In genomic region chr2:103082853-103083252, GRCm38 (mm10) we compare ENCODE assay signal across 29 mouse cellular contexts. TPM values are rescaled to one million over a fixed set of nuclear protein-coding genes. Genes with fewer than 3 reads are reported as not detected.
DNase-seq lines count a peak whose midpoint lies in the region; ATAC-seq and TF ChIP-seq lines count a peak whose summit lies in the region.
"Had no signal": no experiment of that assay in that cellular context is flagged by ENCODE, and none has a peak within 500 bp of the region (broad histone marks: within the 10 kb centered on the region; RNA-seq: fewer than 3 reads in every experiment).

No protein-coding gene starts in this region.

- no peaks in the 10 kb centered on the region for H3K27me3 ChIP-seq in heart, embryonic 10.5 days (ENCODE audit: insufficient read depth, poor library complexity, severe bottlenecking)
- H3K27me3 ChIP-seq in heart, embryonic 11.5 days (ENCODE audit: control insufficient read depth, insufficient read depth, low read length), result no peaks in the 10 kb centered on the region
- H3K27me3 ChIP-seq in heart, embryonic 14.5 days (ENCODE audit: control insufficient read depth, insufficient read depth, low read length), result no peaks in the 10 kb centered on the region
- H3K27me3 ChIP-seq in heart, adult 2 months (ENCODE audit: control insufficient read depth, insufficient read depth, low read length), result no peaks in the 10 kb centered on the region
- H3K27me3 ChIP-seq in liver, adult 2 months (ENCODE audit: control insufficient read depth, insufficient read depth, low read length), result no peaks in the 10 kb centered on the region
- H3K27me3 ChIP-seq in CH12.LX (replicated peaks), result no peaks in the 10 kb centered on the region
- H3K27me3 ChIP-seq: embryonic facial prominence, embryonic 13.5 days; forebrain, embryonic 12.5 days; forebrain, embryonic 15.5 days had no signal

- no peak overlapping the region for H3K4me2 ChIP-seq in heart, embryonic 11.5 days
- H3K4me2 ChIP-seq in heart, embryonic 14.5 days (ENCODE audit: low read length), result peak overlapping the region; percentile 16; the same call in 1 of the 2 replicates
- H3K4me2 ChIP-seq in CH12.LX (ENCODE audit: insufficient read depth, low read depth, poor library complexity, severe bottlenecking), result no peak overlapping the region
- H3K4me2 ChIP-seq: embryonic facial prominence, embryonic 13.5 days; forebrain, embryonic 12.5 days; forebrain, embryonic 15.5 days; hindbrain, embryonic 14.5 days had no signal

- dilution Hi-C loops in CH12.LX (cut with MboI; ENCODE audit: extremely low pct_ligation_motif_present, extremely low pct_unique_long_range_greater_than_20kb, low sequenced_read_pairs), result no loop called here

- TF ChIP-seq CTCF in heart, adult 2 months (IDR thresholded peaks at IDR 0.05), result no peak
- no peak for TF ChIP-seq CTCF in liver, adult 2 months (IDR thresholded peaks at IDR 0.05; ENCODE audit: low read depth, low read length)
- no peak for TF ChIP-seq CTCF in CH12.LX (conservative IDR thresholded peaks at IDR 0.05 in 1 of 2, IDR thresholded peaks at IDR 0.05 in 1 of 2; ENCODE audit: low read depth in 2 of 2, low read length in 2 of 2)

- no peak for ATAC-seq in heart, embryonic 11.5 days (replicated peaks; ENCODE audit: insufficient number of reproducible peaks, low FRiP score, low TSS enrichment)
- ATAC-seq in heart, embryonic 14.5 days (ENCODE audit: insufficient number of reproducible peaks, insufficient read depth, low FRiP score, low read depth), result no peak
- ATAC-seq: activated CD4-positive, CD25-positive, alpha-beta regulatory T cell, adult 4 months; CD4-positive, CD25-positive, alpha-beta regulatory T cell, adult 4 months; forebrain, embryonic 15.5 days; hindbrain, postnatal 0 days; inflammation-experienced regulatory T-cells, adult 6 months; intestine, embryonic 16.5 days had no signal

- no peak for TF ChIP-seq POLR2A in heart, adult 2 months (IDR thresholded peaks at IDR 0.05; ENCODE audit: insufficient read depth, low read depth, low read length)
- no peak for TF ChIP-seq POLR2A in liver, adult 2 months (IDR thresholded peaks at IDR 0.05; ENCODE audit: extremely low read depth, insufficient read depth, low read length)
- TF ChIP-seq POLR2A in CH12.LX (IDR thresholded peaks at IDR 0.05; ENCODE audit: low read depth, low read length), result no peak

- H3K36me3 ChIP-seq in heart, embryonic 10.5 days, result peaks cover 9% of the 10 kb centered on the region
- no peaks in the 10 kb centered on the region for H3K36me3 ChIP-seq in heart, embryonic 11.5 days (ENCODE audit: control insufficient read depth, insufficient read depth, low read length)
- peaks cover 19% of the 10 kb centered on the region for H3K36me3 ChIP-seq in heart, embryonic 14.5 days (ENCODE audit: control insufficient read depth, insufficient read depth, low read length)
- no peaks in the 10 kb centered on the region; the same call in 1 of the 2 replicates for H3K36me3 ChIP-seq in heart, adult 2 months (ENCODE audit: control insufficient read depth, insufficient read depth, low read length)
- peaks cover 13% of the 10 kb centered on the region for H3K36me3 ChIP-seq in liver, adult 2 months (ENCODE audit: control insufficient read depth, insufficient read depth, low read length)
- peaks cover 35 to 75% of the 10 kb centered on the region in 2 experiments for H3K36me3 ChIP-seq in CH12.LX (replicated peaks in 1 of 2; ENCODE audit: control insufficient read depth in 1 of 2, insufficient read depth in 1 of 2, low read length in 1 of 2)

- TF ChIP-seq EP300 in heart, adult 2 months (IDR thresholded peaks at IDR 0.05; ENCODE audit: insufficient read depth, low read depth, low read length), result no peak
- TF ChIP-seq EP300 in CH12.LX (IDR thresholded peaks at IDR 0.05; ENCODE audit: low read length), result no peak

- H3K79me2 ChIP-seq in heart, adult 2 months (replicated peaks; ENCODE audit: control insufficient read depth, insufficient read depth, low read length), result peaks cover 1% of the 10 kb centered on the region; the same call in 1 of the 2 replicates
- peaks cover 6% of the 10 kb centered on the region; the same call in 1 of the 2 replicates for H3K79me2 ChIP-seq in liver, adult 2 months (ENCODE audit: control insufficient read depth, insufficient read depth, low read length)
- peaks cover 21% of the 10 kb centered on the region for H3K79me2 ChIP-seq in CH12.LX (replicated peaks; ENCODE audit: control insufficient read depth, extremely low read depth, insufficient read depth, poor library complexity, severe bottlenecking)

- 0 out of 2 replicates have a peak overlapping the region, but pooled peaks have one; percentile 36 for H3K27ac ChIP-seq in heart, embryonic 10.5 days
- no peak overlapping the region for H3K27ac ChIP-seq in heart, embryonic 11.5 days (ENCODE audit: low read depth, low read length)
- 0 out of 4 replicates have a peak overlapping the region, but pooled peaks of 1 of the 2 experiments have one; percentile 48 for H3K27ac ChIP-seq in heart, embryonic 14.5 days (replicated peaks in 1 of 2; ENCODE audit: control insufficient read depth in 1 of 2, insufficient read depth in 1 of 2, low read depth in 2 of 2, low read length in 2 of 2)
- H3K27ac ChIP-seq in heart, adult 2 months, result no peak overlapping the region
- H3K27ac ChIP-seq in liver, adult 2 months (replicated peaks; ENCODE audit: insufficient read depth, low read depth, low read length), result peak overlapping the region; percentile 74
- no peak overlapping the region for H3K27ac ChIP-seq in CH12.LX (ENCODE audit: insufficient read depth, low read depth)
- H3K27ac ChIP-seq: embryonic facial prominence, embryonic 10.5 days; embryonic facial prominence, embryonic 13.5 days; forebrain, embryonic 12.5 days; forebrain, embryonic 15.5 days; hindbrain, embryonic 14.5 days; hindbrain, postnatal 0 days had no signal

- no peak overlapping the region for H3K4me3 ChIP-seq in heart, embryonic 10.5 days
- no peak overlapping the region for H3K4me3 ChIP-seq in heart, embryonic 11.5 days (ENCODE audit: low read depth, low read length)
- H3K4me3 ChIP-seq in heart, embryonic 14.5 days (ENCODE audit: control insufficient read depth in 1 of 2, insufficient read depth in 1 of 2, low read depth in 1 of 2, low read length in 2 of 2), result no peak overlapping the region
- H3K4me3 ChIP-seq in heart, adult 2 months, result no peak overlapping the region
- H3K4me3 ChIP-seq in liver, adult 2 months (ENCODE audit: insufficient read depth, low read depth, low read length), result no peak overlapping the region
- no peak overlapping the region for H3K4me3 ChIP-seq in CH12.LX (replicated peaks in 1 of 3; ENCODE audit: low read depth in 2 of 3, low read length in 2 of 3, poor library complexity in 1 of 3)
- H3K4me3 ChIP-seq: embryonic facial prominence, embryonic 10.5 days; embryonic facial prominence, embryonic 13.5 days; erythroblast, embryonic 14.5 days; forebrain, embryonic 12.5 days; forebrain, embryonic 15.5 days had no signal

- DNase-seq in heart, embryonic 10.5 days (ENCODE audit: low spot score), result no peak
- no peak for DNase-seq in heart, adult 2 months
- DNase-seq in liver, adult 2 months (ENCODE audit: extremely low read depth, low read depth, low spot score), result no peak
- DNase-seq in liver, result no peak
- DNase-seq in CH12.LX (ENCODE audit: extremely low read depth), result no peak
- no peak for DNase-seq in left cerebral cortex, adult 8-10 months (ENCODE audit: low spot score in 2 of 2)
- DNase-seq: adrenal gland, adult 8-10 months; adrenal gland, postnatal 25 days; cerebellum, adult 11-12 months; cerebellum, adult 8-10 months; cerebellum, postnatal 10 days; cerebellum, postnatal 36 days; embryo, embryonic 11 days; gastrocnemius, postnatal 10 days; gastrocnemius, postnatal 36 days; kidney, adult 18-20 months had no signal

- intact Hi-C loops in heart, adult 2 months (cut with DNase I), result loop anchor here (2.0 to 5.0 kb wide), 2 partner anchors 341 to 400 kb away; no protein-coding TSS in a partner anchor

- WGBS in heart, embryonic 10.5 days, result 55% methylated on average over 7 of the region's 7 CpGs
- WGBS in heart, embryonic 11.5 days (ENCODE audit: insufficient replicate concordance), result 56% methylated on average over 7 of the region's 7 CpGs
- 36% methylated on average over 7 of the region's 7 CpGs for WGBS in heart, embryonic 14.5 days
- 46% methylated on average over 7 of the region's 7 CpGs for WGBS in heart, adult 2 months
- WGBS in liver, adult 2 months, result 83% methylated on average over 7 of the region's 7 CpGs

- in situ Hi-C loops in CH12.LX (cut with MboI; ENCODE audit: low pct_ligation_motif_present, low pct_unique_long_range_greater_than_20kb, low sequenced_read_pairs), result loop anchor here (10.0 kb wide), 1 partner anchor 398 kb away; no protein-coding TSS in a partner anchor

- no peak overlapping the region for H3K9ac ChIP-seq in heart, embryonic 11.5 days (ENCODE audit: low read depth, low read length)
- H3K9ac ChIP-seq in heart, embryonic 14.5 days (ENCODE audit: low read length), result no peak overlapping the region
- H3K9ac ChIP-seq in heart, adult 2 months (ENCODE audit: low read depth, low read length), result no peak overlapping the region
- H3K9ac ChIP-seq in liver, adult 2 months (ENCODE audit: low read depth, low read length), result no peak overlapping the region; the same call in 1 of the 2 replicates
- no peak overlapping the region for H3K9ac ChIP-seq in CH12.LX (ENCODE audit: insufficient read depth, low read depth)
- H3K9ac ChIP-seq: embryonic facial prominence, embryonic 13.5 days; forebrain, embryonic 12.5 days; forebrain, embryonic 15.5 days; hindbrain, embryonic 14.5 days had no signal

- no peak for TF ChIP-seq RAD21 in CH12.LX (IDR thresholded peaks at IDR 0.05; ENCODE audit: low read depth, low read length)

- H3K9me3 ChIP-seq in heart, embryonic 10.5 days, result no peaks in the 10 kb centered on the region
- H3K9me3 ChIP-seq in heart, embryonic 11.5 days (replicated peaks; ENCODE audit: control insufficient read depth, low read length), result no peaks in the 10 kb centered on the region
- H3K9me3 ChIP-seq in heart, embryonic 14.5 days (ENCODE audit: control insufficient read depth, low read length), result no peaks in the 10 kb centered on the region
- H3K9me3 ChIP-seq in CH12.LX (replicated peaks; ENCODE audit: low read length), result no peaks in the 10 kb centered on the region
- H3K9me3 ChIP-seq: embryonic facial prominence, embryonic 10.5 days; embryonic facial prominence, embryonic 13.5 days; forebrain, embryonic 12.5 days; forebrain, embryonic 15.5 days had no signal

- H3K4me1 ChIP-seq in heart, embryonic 10.5 days, result peaks cover 4% of the 10 kb centered on the region; the same call in 1 of the 2 replicates
- no peaks in the 10 kb centered on the region for H3K4me1 ChIP-seq in heart, embryonic 11.5 days (ENCODE audit: control insufficient read depth, insufficient read depth, low read length)
- H3K4me1 ChIP-seq in heart, embryonic 14.5 days (ENCODE audit: control insufficient read depth in 2 of 2, insufficient read depth in 2 of 2, low read length in 2 of 2), result peaks cover 3 to 4% of the 10 kb centered on the region in 2 experiments; a peak in 3 of 4 replicates
- H3K4me1 ChIP-seq in heart, adult 2 months (ENCODE audit: control insufficient read depth, insufficient read depth, low read length), result peaks cover 1% of the 10 kb centered on the region
- peaks cover 17% of the 10 kb centered on the region for H3K4me1 ChIP-seq in liver, adult 2 months (ENCODE audit: control insufficient read depth, insufficient read depth, low read length)
- H3K4me1 ChIP-seq in CH12.LX (ENCODE audit: control insufficient read depth in 1 of 2, insufficient read depth in 2 of 2), result peaks cover 0 to 46% of the 10 kb centered on the region in 2 experiments; a peak in 2 of 4 replicates
- H3K4me1 ChIP-seq: embryonic facial prominence, embryonic 10.5 days; embryonic facial prominence, embryonic 13.5 days; forebrain, embryonic 12.5 days; forebrain, embryonic 15.5 days had no signal

RNA-seq across cellular contexts. Expression of gene Apip, which starts 9.4 kb away (rescaled TPM):
- 65.4 and 66.2 TPM in 2 replicates for polyA plus RNA-seq in heart, embryonic 10.5 days (2016; fragmentation: Nextera tagmentation; extraction: Ambion mirVana)
- 69.4 and 70.2 TPM in 2 replicates for polyA plus RNA-seq in heart, embryonic 11.5 days (2014; fragmentation: Nextera tagmentation; extraction: Ambion mirVana)
- 65.9 and 74.4 TPM in 2 replicates for polyA plus RNA-seq in heart, embryonic 14.5 days (2014; fragmentation: Nextera tagmentation; extraction: Ambion mirVana)
- total RNA-seq in heart, adult 2 months (2021), result 10 to 100 TPM; 62.5 to 74.7 TPM
- polyA plus RNA-seq in heart, adult 2 months (2012; rRNA removed), result 44.2 and 65.5 TPM in 2 replicates
- 22.5 and 30.3 TPM in 2 replicates for total RNA-seq in liver, adult 2 months (2014; rRNA removed)
- polyA plus RNA-seq in liver, adult 2 months (2012; rRNA removed), result 12.5 and 13.6 TPM in 2 replicates
- total RNA-seq in CH12.LX (2012; rRNA removed) (111 and 126 TPM in 2 replicates), CH12.LX (2014; rRNA removed) (222 and 233 TPM in 2 replicates)
- 142 and 184 TPM in 2 replicates for polyA plus RNA-seq in CH12.LX (2012; ENCODE audit: insufficient read length, low read depth)
- 10 to 100 TPM; 12.3 to 21.8 (median 17.3) TPM for total RNA-seq in left cerebral cortex, adult 8-10 months (2022)

RNA-seq across cellular contexts. Expression of gene Pdhx, which starts 9.5 kb away (rescaled TPM):
- polyA plus RNA-seq in heart, embryonic 10.5 days (2016; fragmentation: Nextera tagmentation; extraction: Ambion mirVana), result 47.2 and 55.6 TPM in 2 replicates
- 51.0 and 59.7 TPM in 2 replicates for polyA plus RNA-seq in heart, embryonic 11.5 days (2014; fragmentation: Nextera tagmentation; extraction: Ambion mirVana)
- polyA plus RNA-seq in heart, embryonic 14.5 days (2014; fragmentation: Nextera tagmentation; extraction: Ambion mirVana), result 52.9 and 58.8 TPM in 2 replicates
- 100 to 1,000 TPM; 147 to 162 TPM for total RNA-seq in heart, adult 2 months (2021)
- 102 and 124 TPM in 2 replicates for polyA plus RNA-seq in heart, adult 2 months (2012; rRNA removed)
- total RNA-seq in liver, adult 2 months (2014; rRNA removed), result 16.9 and 24.0 TPM in 2 replicates
- polyA plus RNA-seq in liver, adult 2 months (2012; rRNA removed), result 18.4 and 19.2 TPM in 2 replicates
- 66.9 and 78.9 TPM in 2 replicates for total RNA-seq in CH12.LX (2012; rRNA removed)
- 131 and 140 TPM in 2 replicates for total RNA-seq in CH12.LX (2014; rRNA removed)
- 97.4 and 104 TPM in 2 replicates for polyA plus RNA-seq in CH12.LX (2012; ENCODE audit: insufficient read length, low read depth)
- total RNA-seq in left cerebral cortex, adult 8-10 months (2022), result 10 to 100 TPM; 48.3 to 59.4 (median 53.2) TPM

Comparison
In these comparisons a context has a peak if more than half of its experiments do, and no peak if none do; other contexts are left out.
1. H3K27ac ChIP-seq: peak in heart, embryonic 10.5 days (single experiment) and liver, adult 2 months (single experiment); none in heart, embryonic 11.5 days (single experiment), heart, adult 2 months (single experiment) and CH12.LX (single experiment).